Mouse (Mus musculus) liver, adult 2 months (tissue): ENCODE measurements at regions not wholly inside any gene's neighbourhood (a gene's known extent, or its start where the extent isn't known, plus 50 kb on each side); places are given as distances from the start of the nearest gene placed in this dataset.

Source experiments
- CTCF ChIP-seq: fragments of 200-500 bp; IDR thresholded peaks from 2 replicates; pipeline ENCODE4 v1.5.1; 2011; ENCODE audit warnings: low read depth, low read length, control low read depth
- POLR2A ChIP-seq: fragments of 200-500 bp; IDR thresholded peaks from 2 replicates; pipeline ENCODE4 v1.6.1; 2011; ENCODE audit warnings: low read length, control low read depth; ENCODE audit not compliant: insufficient read depth; ENCODE audit errors: extremely low read depth

- TF ChIP-seq POLR2A (no peak), CTCF (no peak)
Observed at GRCm38 (mm10) chr12:6580195-6580594, 1204.7 kb upstream of the Klhl29 start.
